In the genomic region with DNA sequence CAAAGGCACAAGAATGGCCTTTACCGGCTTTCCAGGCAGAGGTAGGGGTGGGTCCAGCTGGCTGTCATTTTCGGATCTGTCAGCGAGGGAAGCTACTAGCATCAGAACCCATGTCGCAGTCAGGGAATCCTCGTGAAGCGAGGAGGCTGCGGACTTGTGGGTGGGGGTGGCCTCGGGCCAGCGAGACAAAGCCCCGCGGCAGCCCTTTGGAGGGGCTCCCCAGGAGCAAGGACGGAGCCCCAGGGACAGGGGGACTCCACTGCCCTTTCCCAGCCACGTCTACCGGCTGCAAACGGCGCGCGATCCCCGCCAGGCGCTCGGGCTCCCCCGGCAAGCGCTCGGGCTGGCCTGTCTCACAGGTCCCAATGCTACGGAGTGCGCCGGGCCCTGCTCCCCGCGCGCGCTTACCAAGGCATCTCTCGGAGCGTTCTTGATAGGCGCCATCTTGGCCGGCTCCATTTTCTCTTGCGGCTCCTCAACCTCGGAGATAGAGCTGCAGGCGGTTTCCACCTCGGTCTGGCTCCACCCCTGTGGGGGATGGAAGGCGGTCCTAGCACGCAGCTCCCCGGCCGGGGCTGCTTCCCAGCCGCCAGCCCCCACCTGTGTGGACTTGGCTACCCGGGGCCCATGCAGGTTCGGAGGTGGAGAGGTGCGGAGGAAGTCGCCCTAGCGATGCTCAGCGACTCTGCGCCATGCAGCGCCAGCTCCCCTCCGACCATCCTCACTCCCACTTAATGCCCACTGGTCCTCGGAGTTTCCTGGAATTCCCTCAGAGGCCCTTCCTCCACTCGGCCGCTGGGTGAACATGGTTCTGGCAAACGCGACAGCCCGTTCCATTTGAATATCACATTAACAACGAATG, we compare ENCODE assay signal across 8 mouse cellular contexts. TPM values are rescaled to one million over a fixed set of nuclear protein-coding genes. Genes with fewer than 3 reads are reported as not detected.
DNase-seq lines count a peak whose midpoint lies in the region; ATAC-seq lines count a peak whose summit lies in the region.

No protein-coding gene starts in this region.

- ATAC-seq in intestine, embryonic 16.5 days, result peak; percentile 97

- H3K9ac ChIP-seq in intestine, embryonic 16.5 days (ENCODE audit: low read depth, low read length), result peak overlapping the region; percentile 74

- H3K9me3 ChIP-seq in intestine, embryonic 16.5 days (ENCODE audit: control insufficient read depth, low read length), result no peaks in the 10 kb centered on the region; the same call in 1 of the 2 replicates

- intact Hi-C loops in gastrocnemius, postnatal 36 days (cut with DNase I), result no loop called here
- intact Hi-C loops in left cerebral cortex, postnatal 25 days (cut with DNase I), result loop anchor here (5.0 kb wide), 1 partner anchor 163 kb away; no protein-coding TSS in a partner anchor

- no peaks in the 10 kb centered on the region for H3K27me3 ChIP-seq in intestine, embryonic 16.5 days (replicated peaks; ENCODE audit: control insufficient read depth, insufficient read depth, low read length)

- DNase-seq in adrenal gland, adult 2 months, result peak; percentile 82
- DNase-seq in embryo, embryonic 11 days, result peak; percentile 78
- DNase-seq in gastrocnemius, postnatal 36 days, result peak; percentile 44 to 56
- peak; percentile 70 to 81 for DNase-seq in left cerebral cortex, postnatal 25 days (ENCODE audit: low spot score in 2 of 2)
- DNase-seq in mesoderm, embryonic 11.5 days (ENCODE audit: low read depth, low spot score), result peak; percentile 68
- DNase-seq in right cerebral cortex, postnatal 36 days (ENCODE audit: low spot score in 2 of 2), result peak; percentile 55 to 63
- DNase-seq in urinary bladder, postnatal 4 days (ENCODE audit: low spot score in 2 of 2), result peak; percentile 60 to 68

- WGBS in intestine, embryonic 16.5 days, result 12% methylated on average over 54 of the region's 60 CpGs

- H3K4me2 ChIP-seq in intestine, embryonic 16.5 days (ENCODE audit: low read depth, low read length), result peak overlapping the region; percentile 49

- no peaks in the 10 kb centered on the region for H3K4me1 ChIP-seq in intestine, embryonic 16.5 days (ENCODE audit: control insufficient read depth, insufficient read depth, low read length)

- no peak overlapping the region; the same call in 1 of the 2 replicates for H3K27ac ChIP-seq in intestine, embryonic 16.5 days (ENCODE audit: low read length)

- no peaks in the 10 kb centered on the region for H3K36me3 ChIP-seq in intestine, embryonic 16.5 days (ENCODE audit: control insufficient read depth, insufficient read depth, low read length)

- H3K4me3 ChIP-seq in intestine, embryonic 16.5 days (ENCODE audit: low read length), result peak overlapping the region; percentile 66

RNA-seq across cellular contexts. Expression of gene Taf9b, which starts 1.6 kb away (rescaled TPM):
- 10 to 100 TPM; 18.0 to 28.0 TPM for total RNA-seq in adrenal gland, adult 2 months (2021)
- 2.2 and 2.6 TPM in 2 replicates for polyA plus RNA-seq in adrenal gland, adult 2 months (2012; rRNA removed)
- 1 to 10 TPM; 4.7 to 6.3 TPM for total RNA-seq in gastrocnemius, postnatal 36 days (2021)
- 8.5 and 9.1 TPM in 2 replicates for polyA plus RNA-seq in intestine, embryonic 16.5 days (2015; fragmentation: Nextera tagmentation; extraction: Ambion mirVana)
- 10 to 100 TPM; 21.3 to 23.3 TPM for total RNA-seq in left cerebral cortex, postnatal 25 days (2021)

RNA-seq across cellular contexts. Expression of gene Pgk1, which starts 32.5 kb away (rescaled TPM):
- total RNA-seq in adrenal gland, adult 2 months (2021), result 100 to 1,000 TPM; 274 to 441 TPM
- polyA plus RNA-seq in adrenal gland, adult 2 months (2012; rRNA removed), result 27.1 and 27.4 TPM in 2 replicates
- total RNA-seq in gastrocnemius, postnatal 36 days (2021), result 1,000 to 10,000 TPM; 1,149 to 1,583 TPM
- 533 and 567 TPM in 2 replicates for polyA plus RNA-seq in intestine, embryonic 16.5 days (2015; fragmentation: Nextera tagmentation; extraction: Ambion mirVana)
- total RNA-seq in left cerebral cortex, postnatal 25 days (2021), result 100 to 1,000 TPM; 441 to 492 TPM

RNA-seq across cellular contexts. Expression of gene Fnd3c2, which starts 35.8 kb away (rescaled TPM):
- total RNA-seq in adrenal gland, adult 2 months (2021), result not detected
- not detected in 2 replicates for polyA plus RNA-seq in adrenal gland, adult 2 months (2012; rRNA removed)
- not detected for total RNA-seq in gastrocnemius, postnatal 36 days (2021)
- polyA plus RNA-seq in intestine, embryonic 16.5 days (2015; fragmentation: Nextera tagmentation; extraction: Ambion mirVana), result not detected in 2 replicates
- not detected for total RNA-seq in left cerebral cortex, postnatal 25 days (2021)
